Mouse (Mus musculus) kidney, embryonic 16.5 days (tissue): ENCODE measurements around the gene Dlx3. TPM values are rescaled to one million over a fixed set of nuclear protein-coding genes. Genes with fewer than 3 reads are reported as not detected.
A peak's percentile ranks its signal among the peaks of the same experiment; 100 is the strongest.

Source experiments
- ATAC-seq: fragments of 200-750 bp; cut with Nextera tagmentation; 2 replicates; pipeline ENCODE4 v1.8.0; 2017; ENCODE audit warnings: moderate TSS enrichment; ENCODE audit not compliant: low FRiP score, low TSS enrichment
- H3K27ac ChIP-seq: fragments of 300-500 bp; sonication (generic); 2 replicates; pipeline ENCODE4 v1.5.1; 2014; ENCODE audit warnings: low read length
- H3K27me3 ChIP-seq: fragments of 300-500 bp; sonication (generic); 2 replicates; pipeline ENCODE4 v1.6.1; 2014; ENCODE audit warnings: low read length, control low read depth, mixed read lengths; ENCODE audit not compliant: insufficient read depth
- H3K36me3 ChIP-seq: fragments of 300-500 bp; sonication (generic); 2 replicates; pipeline ENCODE4 v1.6.1; 2014; ENCODE audit warnings: low read length, control low read depth, mixed read lengths; ENCODE audit not compliant: insufficient read depth
- H3K4me1 ChIP-seq: fragments of 300-500 bp; sonication (generic); 2 replicates; pipeline ENCODE4 v1.6.1; 2014; ENCODE audit warnings: low read length, control low read depth, mixed read lengths; ENCODE audit not compliant: insufficient read depth
- H3K4me2 ChIP-seq: fragments of 300-500 bp; sonication (generic); replicated peaks from 2 replicates; pipeline ENCODE4 v1.6.1; 2014; ENCODE audit warnings: low read depth, low read length
- H3K4me3 ChIP-seq: fragments of 300-500 bp; sonication (generic); 2 replicates; pipeline ENCODE4 v1.5.1; 2014; ENCODE audit warnings: mild to moderate bottlenecking, low read length
- H3K9ac ChIP-seq: fragments of 300-500 bp; sonication (generic); replicated peaks from 2 replicates; pipeline ENCODE4 v1.6.1; 2014; ENCODE audit warnings: low read length
- H3K9me3 ChIP-seq: fragments of 300-500 bp; sonication (generic); 2 replicates; pipeline ENCODE4 v1.6.1; 2016; ENCODE audit warnings: low read length, control low read depth
- whole genome bisulfite sequencing: fragments of 180-500 bp; shearing (Covaris S2); extraction: QIAGEN DNeasy Blood & Tissue Kit; methylation state at CpG from one replicate; pipeline ENCODE4 v1.1.7; 2014; 5-methylcytosine and 5-hydroxymethylcytosine counted together
- polyA plus RNA-seq: library from polyadenylated mRNA; unstranded; fragments of >200 nt; fragmentation: Nextera tagmentation; extraction: Ambion mirVana; gene quantifications from 2 replicates; pipeline ENCODE4 v1.2.1, GENCODE M21; 2015

Gene Dlx3
- polyA plus RNA-seq, 1 experiment from 2014 or later = 1.1 TPM

GRCm38 (mm10) chr11:95087301-95088228 lies 32.4 kb upstream of the Dlx3 start:
- H3K27ac ChIP-seq = peak overlapping the region; percentile 25
- H3K4me2 ChIP-seq = no peak overlapping the region
- WGBS = 62% methylated on average over 17 of the region's 17 CpGs
- H3K4me1 ChIP-seq = peaks cover 44% of the 10 kb centered on the region
- H3K36me3 ChIP-seq = no peaks in the 10 kb centered on the region
- H3K4me3 ChIP-seq = no peak overlapping the region
- H3K9me3 ChIP-seq = no peaks in the 10 kb centered on the region
- H3K27me3 ChIP-seq = no peaks in the 10 kb centered on the region
- no peak for ATAC-seq
- no peak overlapping the region; the same call in 1 of the 2 replicates for H3K9ac ChIP-seq

GRCm38 (mm10) chr11:95088286-95088685 lies 31.6 kb upstream of the Dlx3 start:
- Histone ChIP-seq H3K4me3 (no peak overlapping the region), H3K36me3 (no peaks in the 10 kb centered on the region), H3K27me3 (no peaks in the 10 kb centered on the region), H3K4me2 (no peak overlapping the region), H3K9me3 (no peaks in the 10 kb centered on the region), H3K27ac (peak overlapping the region; percentile 61), H3K4me1 (peaks cover 44% of the 10 kb centered on the region), H3K9ac (no peak overlapping the region)
- ATAC-seq = no peak
- WGBS = 65% methylated on average over 7 of the region's 7 CpGs

GRCm38 (mm10) chr11:95088857-95089779 lies 30.8 kb upstream of the Dlx3 start:
- H3K9ac ChIP-seq = no peak overlapping the region
- H3K9me3 ChIP-seq = no peaks in the 10 kb centered on the region
- no peak overlapping the region for H3K4me3 ChIP-seq
- WGBS = 57% methylated on average over 16 of the region's 16 CpGs
- peak overlapping the region; percentile 61 for H3K27ac ChIP-seq
- ATAC-seq = no peak
- H3K27me3 ChIP-seq = no peaks in the 10 kb centered on the region
- H3K4me1 ChIP-seq = peaks cover 43% of the 10 kb centered on the region
- no peak overlapping the region for H3K4me2 ChIP-seq
- no peaks in the 10 kb centered on the region for H3K36me3 ChIP-seq

- WGBS = 71% methylated on average over 5 of the region's 5 CpGs
Measured at GRCm38 (mm10) chr11:95093077-95093476, 26.8 kb upstream of the Dlx3 start.

GRCm38 (mm10) chr11:95095596-95095995 lies 24.3 kb upstream of the Dlx3 start:
- Histone ChIP-seq H3K4me3 (no peak overlapping the region), H3K9me3 (no peaks in the 10 kb centered on the region), H3K4me1 (peaks cover 31% of the 10 kb centered on the region), H3K36me3 (no peaks in the 10 kb centered on the region), H3K4me2 (no peak overlapping the region), H3K9ac (no peak overlapping the region), H3K27me3 (no peaks in the 10 kb centered on the region), H3K27ac (no peak overlapping the region)
- 48% methylated on average over 10 of the region's 10 CpGs for WGBS
- no peak for ATAC-seq

More at GRCm38 (mm10) chr11:95093077-95093476, 26.8 kb upstream of the Dlx3 start:
- no peaks in the 10 kb centered on the region for H3K9me3 ChIP-seq
- no peak overlapping the region for H3K9ac ChIP-seq
- no peak for ATAC-seq
- H3K4me2 ChIP-seq = no peak overlapping the region
- H3K27me3 ChIP-seq = no peaks in the 10 kb centered on the region
- H3K36me3 ChIP-seq = no peaks in the 10 kb centered on the region
- H3K4me1 ChIP-seq = peaks cover 32% of the 10 kb centered on the region
- H3K27ac ChIP-seq = no peak overlapping the region
- no peak overlapping the region for H3K4me3 ChIP-seq

- ATAC-seq = peak; percentile 79
- 38% methylated on average over 4 of the region's 4 CpGs for WGBS
Measured at GRCm38 (mm10) chr11:95096608-95097373, 23.1 kb upstream of the Dlx3 start.

GRCm38 (mm10) chr11:95097889-95098288 lies 22.0 kb upstream of the Dlx3 start:
- 71% methylated on average over 6 of the region's 6 CpGs for WGBS
- Histone ChIP-seq H3K27ac (no peak overlapping the region), H3K9ac (no peak overlapping the region), H3K9me3 (peaks cover under 1% of the 10 kb centered on the region; the same call in 1 of the 2 replicates), H3K27me3 (no peaks in the 10 kb centered on the region), H3K4me1 (peaks cover 44% of the 10 kb centered on the region), H3K4me2 (no peak overlapping the region), H3K36me3 (no peaks in the 10 kb centered on the region), H3K4me3 (no peak overlapping the region)
- no peak for ATAC-seq

More at GRCm38 (mm10) chr11:95096608-95097373, 23.1 kb upstream of the Dlx3 start:
- Histone ChIP-seq H3K4me1 (peaks cover 43% of the 10 kb centered on the region), H3K9ac (0 out of 2 replicates have a peak overlapping the region, but pooled peaks have one; percentile 37), H3K27ac (peak overlapping the region; percentile 79), H3K4me2 (no peak overlapping the region), H3K36me3 (no peaks in the 10 kb centered on the region), H3K27me3 (no peaks in the 10 kb centered on the region), H3K4me3 (no peak overlapping the region), H3K9me3 (no peaks in the 10 kb centered on the region)

- no peak overlapping the region for H3K4me3 ChIP-seq
- peaks cover 6% of the 10 kb centered on the region; the same call in 1 of the 2 replicates for H3K9me3 ChIP-seq
- no peaks in the 10 kb centered on the region for H3K27me3 ChIP-seq
- no peak overlapping the region for H3K4me2 ChIP-seq
- H3K36me3 ChIP-seq = no peaks in the 10 kb centered on the region
- H3K4me1 ChIP-seq = peaks cover 44% of the 10 kb centered on the region
- no peak overlapping the region for H3K9ac ChIP-seq
- ATAC-seq = no peak
- 71% methylated on average over 5 of the region's 5 CpGs for WGBS
- H3K27ac ChIP-seq = no peak overlapping the region
Measured at GRCm38 (mm10) chr11:95098346-95099095, 21.4 kb upstream of the Dlx3 start.
